Mouse (Mus musculus): Measurements from ENCODE around the gene Tmcc3.

The Tmcc3 gene

DNA sequence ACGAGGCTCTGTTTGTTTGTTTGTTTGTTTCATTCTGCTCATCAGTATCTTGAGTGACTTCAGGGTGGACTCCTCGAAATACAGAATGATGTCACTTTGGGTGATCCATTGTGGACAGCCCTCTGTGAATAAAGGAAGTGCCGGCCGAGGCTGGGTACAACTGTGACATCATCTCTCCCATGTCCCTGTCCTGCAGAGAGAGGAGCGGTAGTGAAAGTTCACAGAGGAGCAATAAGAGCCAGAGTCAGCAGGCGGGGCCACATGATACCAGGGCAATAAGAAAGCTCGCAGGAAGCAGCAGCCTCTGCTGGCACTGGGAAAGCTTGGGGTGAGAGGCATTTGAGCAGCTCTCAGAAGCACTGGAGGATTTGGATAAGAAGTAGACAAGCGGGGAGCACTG is 264.2 kb downstream of the Tmcc3 start:
- DNase-seq (ENCODE audit: low spot score in 2 of 2), result peak in 1 of 2 experiments; percentile 32

DNA sequence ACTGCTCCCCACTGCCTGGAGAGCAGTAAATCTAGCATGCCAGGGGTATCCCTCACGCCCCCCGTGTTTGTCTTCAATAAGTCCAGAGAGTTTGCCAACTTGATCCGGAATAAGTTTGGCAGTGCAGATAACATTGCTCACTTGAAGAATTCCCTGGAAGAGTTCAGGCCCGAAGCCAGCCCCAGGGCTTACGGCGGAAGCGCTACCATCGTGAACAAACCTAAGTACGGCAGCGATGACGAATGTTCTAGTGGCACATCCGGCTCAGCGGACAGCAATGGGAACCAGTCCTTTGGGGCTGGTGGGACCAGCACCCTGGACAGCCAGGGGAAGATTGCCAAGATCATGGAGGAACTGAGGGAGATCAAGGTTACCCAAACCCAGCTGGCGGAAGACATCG is 267.1 kb downstream of the Tmcc3 start:
- no peak for DNase-seq (ENCODE audit: low spot score in 2 of 2)

DNA sequence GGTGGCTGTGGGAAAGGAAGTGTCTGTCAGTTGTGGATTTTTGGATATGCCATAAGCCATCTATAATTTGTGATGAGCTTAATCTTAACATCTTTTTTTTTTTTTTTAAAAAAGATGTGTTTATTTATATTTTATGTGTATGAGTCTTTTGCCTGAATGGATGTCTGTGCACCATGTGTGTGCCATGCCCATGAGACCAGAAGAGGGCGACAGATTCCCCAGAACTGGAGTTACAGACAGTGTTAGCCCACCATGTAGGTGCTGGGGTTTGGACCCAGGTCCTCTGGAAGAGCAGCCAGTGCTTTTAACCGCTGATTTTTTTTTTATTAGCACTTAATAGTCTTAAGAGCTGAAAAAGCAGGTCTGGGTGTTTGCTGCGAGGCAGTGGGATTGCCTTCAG is 269.6 kb downstream of the Tmcc3 start:
- DNase-seq (ENCODE audit: low spot score in 2 of 2), result no peak

DNA sequence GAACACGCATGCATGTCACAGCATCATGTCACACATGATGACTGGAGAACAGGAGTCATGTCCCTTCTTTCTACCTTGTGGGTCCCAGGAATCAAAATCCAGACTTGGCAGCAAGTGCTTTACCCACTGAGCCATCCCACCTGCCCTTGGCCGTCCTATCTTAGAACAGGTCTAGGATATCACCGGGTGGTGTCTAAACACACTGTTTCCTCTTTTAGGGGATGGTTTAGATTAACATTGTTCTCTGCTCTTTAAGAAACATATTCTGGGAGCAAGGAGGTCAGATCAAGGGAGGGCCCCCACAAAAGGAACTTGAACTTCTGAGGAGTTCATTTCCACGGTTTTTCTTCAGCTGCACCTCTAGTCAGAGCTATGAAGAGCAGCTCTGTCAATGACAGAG is 272.0 kb downstream of the Tmcc3 start:
- DNase-seq (ENCODE audit: low spot score in 2 of 2), result no peak

DNA sequence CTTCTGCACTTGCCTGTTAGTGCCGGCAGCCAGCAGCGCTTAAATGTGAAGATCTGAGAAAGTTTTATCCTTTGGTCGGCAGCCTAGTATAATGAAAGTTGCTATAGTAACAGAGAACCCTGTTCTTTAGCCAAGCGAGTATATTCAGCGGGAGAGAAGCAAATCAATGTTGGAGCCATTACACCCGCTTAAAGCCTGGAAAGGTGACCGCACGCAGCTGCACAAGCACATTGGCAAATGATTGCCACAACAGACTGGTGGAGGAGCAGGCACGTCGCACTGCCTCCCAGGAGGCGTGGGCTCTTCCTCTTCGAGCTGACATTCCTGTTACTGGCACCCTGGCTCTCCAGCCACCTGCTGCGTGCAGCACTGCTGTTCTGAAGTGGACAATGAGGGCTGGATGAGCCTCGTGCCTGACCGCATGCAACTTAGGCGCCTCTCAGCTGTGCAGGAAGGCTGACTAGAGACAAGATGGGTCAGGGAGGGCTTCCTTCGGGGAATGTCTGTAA is 273.2 kb downstream of the Tmcc3 start:
- DNase-seq (ENCODE audit: low spot score in 2 of 2), result peak; percentile 18 to 32

DNA sequence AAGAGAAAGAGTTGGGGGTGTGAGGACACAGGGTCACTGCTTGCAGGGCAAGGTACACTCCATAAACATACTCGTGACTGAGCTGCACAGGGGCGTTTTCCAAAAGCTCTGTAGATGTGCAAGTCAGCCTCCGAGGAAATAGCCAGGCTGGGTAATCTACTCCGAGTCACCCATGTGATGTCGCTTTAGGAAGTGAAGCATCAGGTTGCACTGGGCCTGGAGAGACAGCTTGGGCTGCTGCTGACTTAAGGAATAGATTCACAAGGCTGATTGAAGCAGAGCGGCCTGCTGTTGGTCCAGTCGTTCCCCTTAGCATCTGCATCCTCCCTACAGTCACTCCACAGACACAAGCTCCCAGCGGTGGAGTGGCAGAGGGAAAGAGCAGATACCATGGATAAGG is 274.1 kb downstream of the Tmcc3 start:
- DNase-seq (ENCODE audit: low spot score in 2 of 2), result no peak

DNA sequence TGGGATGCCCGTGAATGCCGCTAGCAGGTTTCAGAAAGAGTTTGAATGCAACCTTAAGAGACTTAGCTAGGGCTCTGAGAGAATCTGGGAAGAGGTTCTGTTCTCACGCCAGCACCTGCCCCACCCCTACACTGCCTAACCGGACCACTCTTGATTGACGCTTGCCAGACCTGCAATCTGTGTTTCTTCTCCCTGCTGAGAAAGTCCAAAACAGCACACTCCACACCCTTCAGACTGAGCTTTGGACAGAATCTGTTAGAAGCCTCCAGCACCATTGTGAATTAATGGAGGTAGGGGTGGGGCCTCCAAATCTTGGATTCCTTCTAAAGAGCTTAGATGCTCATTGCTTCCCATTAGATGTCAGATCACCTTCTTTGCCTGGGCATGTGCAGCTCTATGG is 277.2 kb downstream of the Tmcc3 start:
- no peak for DNase-seq (ENCODE audit: low spot score in 2 of 2)

DNA sequence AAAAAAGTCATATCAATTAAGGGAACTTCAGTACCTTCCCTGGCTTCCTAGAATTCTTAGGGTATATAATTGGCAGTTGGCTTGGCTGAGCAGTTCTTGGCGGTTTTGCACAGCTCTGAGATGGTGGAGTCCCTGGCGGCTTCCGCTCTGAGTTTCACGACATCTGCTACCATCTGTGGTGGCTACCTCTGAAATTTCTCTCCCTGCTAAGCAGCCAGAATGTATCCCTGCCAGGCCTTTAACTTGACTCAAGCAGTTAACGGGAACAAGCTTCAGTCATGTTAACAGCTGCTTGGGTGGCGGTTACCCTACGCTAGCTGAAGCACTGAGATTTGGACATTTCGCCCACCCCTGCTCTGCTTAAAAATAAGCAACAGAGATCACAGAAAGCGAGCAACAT is 284.0 kb downstream of the Tmcc3 start:
- DNase-seq (ENCODE audit: low spot score in 2 of 2), result peak; percentile 33 to 75

DNA sequence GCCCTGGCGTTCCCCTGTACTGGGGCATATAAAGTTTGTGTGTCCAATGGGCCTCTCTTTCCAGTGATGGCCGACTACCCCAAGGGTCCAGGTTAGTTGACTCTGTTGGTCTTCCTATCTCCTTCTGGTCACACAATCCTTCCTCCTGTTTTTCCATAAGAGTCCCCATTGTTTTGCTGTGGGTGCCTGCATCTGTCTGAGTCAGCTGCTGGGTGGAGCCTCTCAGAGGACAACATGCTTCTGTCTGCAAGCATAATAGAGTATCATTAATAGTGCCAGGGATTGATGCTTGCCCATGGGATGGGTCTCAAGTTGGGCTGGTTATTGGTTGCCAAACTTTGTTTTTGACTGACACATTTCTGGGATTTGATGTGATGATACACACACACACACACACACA is 288.1 kb downstream of the Tmcc3 start:
- peak; percentile 14 to 19 for DNase-seq (ENCODE audit: low spot score in 2 of 2)

DNA sequence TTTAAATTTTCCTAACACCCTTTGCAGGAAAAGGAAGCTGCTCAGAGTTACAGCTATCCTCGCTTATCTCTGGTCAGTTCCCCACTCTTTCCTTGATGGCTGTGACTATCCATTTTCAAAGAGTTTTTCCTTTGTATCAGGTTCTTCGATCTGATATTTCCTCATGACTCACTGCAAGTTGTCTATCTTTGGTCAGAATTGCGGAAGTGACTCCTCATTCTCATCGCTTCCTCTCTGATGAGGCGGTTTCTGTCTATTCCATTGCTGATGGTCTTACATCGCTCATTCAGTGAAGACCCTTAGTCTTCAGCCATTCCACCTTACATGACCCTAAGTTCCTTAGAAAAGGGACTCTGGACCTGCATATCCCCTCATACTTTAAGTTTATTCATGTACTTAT is 289.3 kb downstream of the Tmcc3 start:
- no peak for DNase-seq (ENCODE audit: low spot score in 2 of 2)

DNA sequence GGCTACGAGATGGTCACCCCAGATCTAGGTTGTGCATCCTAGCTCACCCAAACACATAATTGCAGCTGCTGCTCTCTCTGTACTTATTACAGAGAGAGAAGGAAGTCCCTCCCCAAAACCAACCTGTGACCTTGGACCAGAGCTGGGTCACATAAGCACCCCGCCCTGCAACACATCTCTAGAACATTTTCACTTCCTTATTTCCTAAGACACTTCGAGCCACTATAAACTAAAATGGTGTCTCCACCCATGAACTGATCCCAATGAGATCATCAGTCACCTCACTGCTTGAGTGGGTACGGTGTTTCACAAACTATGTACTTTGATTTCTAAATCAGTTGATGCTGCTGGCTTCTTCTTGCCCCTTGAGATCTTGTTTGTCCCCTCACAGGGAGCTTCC is 293.7 kb downstream of the Tmcc3 start:
- DNase-seq (ENCODE audit: low spot score in 2 of 2), result no peak

DNA sequence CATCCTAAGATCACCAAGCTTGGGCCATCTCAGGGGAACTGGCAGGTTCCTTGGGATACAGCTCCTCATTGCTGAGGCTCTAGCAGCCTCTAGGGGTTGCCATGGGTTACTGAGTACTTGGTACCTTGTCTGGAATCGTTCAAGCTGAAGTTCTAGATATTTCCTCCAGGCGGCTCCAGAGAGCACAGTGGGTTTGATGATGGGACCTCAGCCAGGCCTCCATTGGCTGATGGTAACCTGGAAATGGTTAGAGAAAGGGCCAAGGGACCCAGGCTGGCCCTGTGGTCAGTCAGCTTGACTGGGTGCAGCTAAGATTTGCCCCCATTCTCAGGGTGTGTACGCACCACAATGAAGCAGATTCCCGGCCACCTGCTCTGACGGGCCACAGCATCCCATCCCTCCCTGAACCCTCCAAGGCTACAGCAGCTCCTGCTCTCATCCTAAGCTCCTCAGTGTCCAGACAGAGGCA is 297.6 kb downstream of the Tmcc3 start:
- DNase-seq (ENCODE audit: low spot score in 2 of 2), result peak; percentile 52 to 89

DNA sequence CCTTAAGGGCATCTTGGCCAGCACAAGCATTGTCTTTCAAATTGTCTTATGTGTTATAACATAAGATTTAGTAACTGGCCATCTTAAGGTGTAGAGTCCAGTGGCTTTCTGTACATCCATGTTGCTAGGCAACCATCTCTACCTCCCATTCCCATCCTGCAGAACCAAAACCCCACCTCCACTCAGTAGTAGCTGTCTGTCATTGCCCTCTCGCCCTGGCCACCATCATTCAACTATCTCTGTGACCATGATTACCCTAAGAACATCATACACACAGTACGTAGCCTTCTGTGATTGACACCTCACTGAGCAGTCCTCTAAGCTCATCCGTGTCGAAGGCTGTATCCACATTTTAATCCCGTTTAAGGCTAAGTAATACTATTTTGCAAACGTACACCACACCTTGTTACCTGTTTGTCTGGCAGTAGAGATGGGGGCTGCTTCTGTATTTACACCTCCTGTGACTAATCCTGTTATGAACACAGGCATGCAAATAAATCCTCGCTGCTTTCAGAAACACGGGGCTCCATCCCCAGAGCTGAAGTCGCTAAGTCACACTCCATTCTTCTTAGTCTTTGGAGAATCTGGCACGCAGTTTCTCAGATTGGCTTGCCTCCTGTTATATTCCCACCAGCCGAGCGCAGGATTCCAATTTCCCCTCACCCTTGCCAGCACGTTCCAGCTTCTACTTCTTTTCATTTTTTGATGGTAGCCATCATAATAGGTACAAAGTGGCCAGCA is 299.6 kb downstream of the Tmcc3 start:
- no peak for DNase-seq (ENCODE audit: low spot score in 2 of 2)

DNA sequence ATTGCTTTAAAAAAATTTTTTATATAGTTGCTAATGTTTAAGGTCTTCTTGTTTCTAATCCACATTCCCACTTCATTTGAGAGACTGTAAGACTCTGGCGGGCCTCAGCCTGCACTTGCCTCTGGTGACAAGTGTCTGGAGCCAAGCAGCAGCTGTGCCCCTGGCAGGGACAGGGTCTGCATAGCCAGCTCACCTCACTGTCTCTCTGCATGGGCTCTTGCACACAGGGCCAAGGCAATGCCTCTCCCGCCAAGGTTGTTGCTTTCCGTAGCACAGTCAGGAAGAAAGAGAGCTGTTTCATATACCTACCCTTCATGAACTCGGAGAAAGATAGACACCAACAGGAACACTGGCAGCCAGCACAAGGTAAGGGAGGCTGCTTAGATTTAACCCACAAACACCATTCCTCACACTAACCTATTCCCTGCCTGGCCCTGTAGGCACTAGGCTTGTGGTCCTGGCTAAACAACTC is 300.3 kb downstream of the Tmcc3 start:
- no peak for DNase-seq (ENCODE audit: low spot score in 2 of 2)

DNA sequence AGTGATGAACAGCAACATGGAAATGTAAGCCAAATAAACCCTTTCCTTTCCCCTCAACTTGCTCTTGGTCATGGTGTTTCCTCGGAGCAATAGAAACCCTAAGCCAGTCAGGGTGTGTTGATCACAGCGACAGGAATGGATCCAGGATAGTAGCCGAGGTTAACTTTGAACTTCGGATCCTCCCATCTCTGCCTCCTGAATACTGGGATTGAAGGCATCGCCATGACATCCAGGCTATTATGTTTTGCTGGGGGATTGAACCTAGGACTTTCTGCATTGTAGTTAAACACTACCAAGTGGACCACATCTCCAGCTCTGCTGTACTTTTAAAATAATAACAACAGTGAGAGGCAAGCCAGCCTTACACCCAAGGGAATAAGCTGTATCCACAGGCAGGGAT is 307.8 kb downstream of the Tmcc3 start:
- no peak for DNase-seq (ENCODE audit: low spot score in 2 of 2)

DNA sequence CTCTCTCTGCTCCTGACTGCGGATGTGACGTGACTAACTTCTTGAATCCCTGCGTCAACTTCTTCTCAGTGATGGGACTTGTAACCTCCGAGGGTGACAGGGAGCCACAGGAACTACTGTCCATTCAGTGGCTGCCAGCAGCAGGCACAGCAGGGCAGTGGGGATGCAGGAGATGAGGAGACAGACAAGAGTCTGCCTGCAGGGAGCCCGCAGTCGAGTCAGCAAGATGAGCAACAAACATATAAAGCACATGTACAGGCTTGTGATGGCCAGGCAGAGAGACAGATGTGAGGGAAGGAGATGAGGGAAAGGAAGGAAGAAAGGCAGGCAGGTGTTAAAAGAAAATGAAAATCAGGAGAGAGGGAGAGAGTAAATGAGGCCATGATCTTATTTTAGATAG is 308.8 kb downstream of the Tmcc3 start:
- no peak for DNase-seq (ENCODE audit: low spot score in 2 of 2)

DNA sequence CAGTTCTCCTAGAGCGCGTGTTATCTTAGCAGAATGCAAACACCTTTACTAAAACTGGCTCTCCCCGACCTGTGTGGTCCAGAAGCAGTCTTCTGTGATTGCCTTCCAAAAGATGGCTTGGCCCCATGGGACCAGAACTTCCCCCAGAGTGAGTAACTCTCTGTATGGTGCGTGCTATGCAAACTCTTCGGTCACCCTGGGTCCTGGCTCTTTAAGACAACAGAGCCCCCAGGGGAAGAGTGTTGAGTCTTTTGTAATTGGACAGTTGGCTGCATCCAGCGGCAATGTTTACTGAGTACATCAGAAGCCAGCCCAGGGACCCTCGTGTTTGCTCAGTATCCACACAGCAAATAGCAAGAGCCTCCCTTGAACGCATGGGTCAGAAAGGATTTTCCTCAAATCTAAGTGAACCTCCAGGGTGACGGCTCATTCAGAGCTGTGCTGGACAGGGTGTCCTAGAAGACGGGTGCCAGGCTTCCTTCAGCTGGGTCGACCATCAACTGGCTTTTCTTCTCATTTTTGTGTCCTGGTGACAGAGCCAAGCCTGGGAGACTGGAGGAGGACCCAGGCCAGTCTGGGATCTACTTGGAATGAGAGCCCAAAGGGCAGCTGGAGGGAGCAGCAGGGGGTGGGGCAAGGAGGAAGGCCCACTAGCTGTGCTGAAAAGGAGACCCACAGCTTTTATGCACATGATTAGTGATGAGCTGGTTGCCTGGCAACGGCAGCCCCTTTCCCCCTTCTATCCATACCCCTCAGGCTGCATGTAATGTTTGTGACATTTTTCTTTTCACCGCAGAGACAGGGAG is 309.9 kb downstream of the Tmcc3 start:
- no peak for DNase-seq (ENCODE audit: low spot score in 2 of 2)

DNA sequence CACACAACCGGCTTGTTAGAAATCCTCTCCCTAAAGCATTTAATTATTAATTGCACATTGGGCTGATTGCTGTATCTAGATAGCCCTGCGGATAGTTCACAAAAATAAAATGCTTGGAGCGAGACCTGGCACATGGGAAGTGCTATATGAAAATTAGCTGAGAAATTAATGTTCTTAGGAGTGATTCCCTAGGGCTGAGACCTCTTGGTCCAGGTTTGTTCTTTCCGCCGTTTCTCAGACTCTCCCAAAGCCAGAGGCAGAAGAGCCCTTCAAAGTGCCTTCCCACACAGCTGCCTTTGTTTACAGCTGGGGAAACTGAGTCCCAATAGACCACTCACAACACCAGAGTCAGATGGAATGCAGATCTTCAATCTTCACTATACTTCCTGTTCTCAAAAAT is 310.5 kb downstream of the Tmcc3 start:
- DNase-seq (ENCODE audit: low spot score in 2 of 2), result no peak

DNA sequence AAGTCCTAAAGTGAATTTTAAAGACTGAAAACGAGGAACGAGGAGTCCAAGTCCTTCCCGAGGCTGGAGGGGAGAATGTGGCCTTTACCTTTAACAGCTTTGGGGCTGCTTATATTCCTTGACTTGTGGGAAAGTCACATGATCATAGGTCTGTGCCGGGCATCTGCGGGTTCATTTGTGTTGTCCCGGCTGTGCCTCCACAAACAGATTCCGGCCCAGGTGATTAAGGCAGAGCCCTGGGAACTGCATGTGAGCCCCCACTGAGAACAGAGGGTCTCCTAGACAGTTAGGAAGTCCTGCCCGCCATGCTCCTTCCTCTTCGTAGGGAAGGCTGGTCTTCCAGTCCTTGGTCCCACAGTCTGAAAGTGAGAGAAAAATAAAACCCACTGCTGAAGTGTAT is 311.1 kb downstream of the Tmcc3 start:
- no peak for DNase-seq (ENCODE audit: low spot score in 2 of 2)

DNA sequence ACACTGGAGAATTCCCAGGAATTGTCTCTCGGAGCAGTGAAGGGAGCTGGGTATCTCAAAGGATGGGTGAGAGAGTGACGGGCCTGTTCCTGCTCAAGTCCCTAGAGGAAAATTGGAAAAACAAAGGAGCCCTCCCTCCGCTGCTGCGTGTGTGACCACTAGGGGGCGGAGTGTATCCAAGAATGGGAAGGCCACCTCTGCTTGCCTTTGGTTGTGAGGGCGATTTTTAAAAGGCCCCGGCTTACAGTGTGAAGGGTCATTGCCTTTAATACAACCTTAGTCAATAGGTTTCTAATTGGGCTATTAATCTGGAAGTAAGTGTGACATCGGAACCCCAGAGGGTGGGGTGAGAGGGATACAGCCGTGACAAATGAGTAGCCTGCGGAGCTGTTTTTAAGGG is 311.9 kb downstream of the Tmcc3 start:
- peak in 1 of 2 experiments; percentile 88 for DNase-seq (ENCODE audit: low spot score in 2 of 2)

DNA sequence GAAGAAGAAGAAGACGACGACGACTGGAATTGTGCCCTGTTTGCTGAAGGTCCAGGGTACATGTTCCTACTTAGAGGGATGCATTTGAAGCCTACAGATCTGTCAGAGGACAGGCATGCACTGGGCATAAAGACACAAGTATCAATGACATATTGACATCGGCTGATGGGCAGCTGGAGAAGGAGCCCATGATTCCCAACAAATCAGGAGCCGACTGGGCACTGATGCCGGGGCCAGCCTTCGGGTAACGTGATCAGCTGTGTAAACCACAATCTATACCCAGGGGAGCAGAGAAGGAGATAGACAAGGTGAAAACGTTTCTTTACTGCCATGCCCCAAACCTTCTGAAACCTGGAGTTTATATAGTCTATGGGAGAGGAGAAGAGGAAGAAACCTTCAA is 313.3 kb downstream of the Tmcc3 start:
- DNase-seq (ENCODE audit: low spot score in 2 of 2), result no peak

DNA sequence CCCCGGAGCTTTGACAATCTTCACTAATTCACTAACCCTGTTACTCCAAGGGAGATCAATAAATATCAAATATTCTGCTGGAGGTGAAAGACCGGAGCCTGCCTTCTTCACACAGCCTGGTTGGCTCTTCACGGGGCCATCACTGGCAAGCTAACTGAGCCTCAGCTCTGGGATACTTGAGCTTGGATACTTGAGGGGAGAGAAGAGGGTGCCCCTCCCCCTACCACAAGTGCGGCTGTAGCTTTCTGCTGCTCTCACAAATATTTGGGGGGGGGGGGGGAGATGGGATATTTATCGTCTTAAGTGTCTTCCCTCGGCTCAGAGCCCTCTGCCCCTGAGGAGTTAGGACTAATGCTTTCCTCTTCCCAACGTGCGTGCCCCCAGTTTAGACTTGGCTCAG is 313.9 kb downstream of the Tmcc3 start:
- no peak for DNase-seq (ENCODE audit: low spot score in 2 of 2)

DNA sequence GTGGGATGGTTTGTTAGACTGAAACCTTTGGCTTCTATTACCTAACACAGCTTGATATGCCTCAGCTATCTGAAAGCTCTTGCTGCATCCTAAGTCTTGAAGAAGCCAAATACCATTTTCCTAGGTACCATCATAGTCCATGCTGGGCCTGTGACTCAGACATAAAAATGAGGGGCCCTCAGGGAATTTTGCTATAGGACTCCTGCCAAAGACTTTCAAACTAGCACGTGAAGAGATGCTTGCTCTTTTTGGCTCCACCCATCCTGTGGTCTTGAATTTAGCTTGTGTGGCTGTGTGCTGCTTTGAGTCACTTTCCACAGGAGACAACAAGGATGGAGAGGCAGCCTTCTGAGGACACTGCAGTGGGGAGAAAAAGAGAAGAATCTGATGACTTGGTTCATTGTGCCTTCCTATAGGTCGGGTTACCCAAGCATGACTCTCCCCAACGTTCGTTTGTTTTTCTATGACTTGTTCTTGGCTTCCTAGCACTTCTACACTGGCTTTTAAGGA is 319.1 kb downstream of the Tmcc3 start:
- DNase-seq (ENCODE audit: low spot score in 2 of 2), result no peak

All from left cerebral cortex, adult 9 months (tissue).